Mouse (Mus musculus) c-Kit-positive CD71-positive TER-119-positive erythroid progenitor cells, embryonic 14.5 days (primary cell): ENCODE measurements around the gene Dusp9.

Experiments
- DNase-seq: peaks from one replicate; pipeline ENCODE4 v3.0.0-alpha.2; 2013; ENCODE audit warnings: low spot score

The Dusp9 gene

GRCm38 (mm10) chrX:73639255-73639675, at the start of gene Dusp9:
Gene Dusp9 (plus strand): TSS chrX:73639419.
- DNase-seq: peak; percentile 17

- DNase-seq: peak; percentile 44
Measured at GRCm38 (mm10) chrX:73593212-73593611, 46.0 kb upstream of the Dusp9 start.

GRCm38 (mm10) chrX:73594451-73595121, 44.6 kb upstream of the Dusp9 start:
- DNase-seq: no peak

- DNase-seq: no peak
Measured at GRCm38 (mm10) chrX:73595297-73595938, 43.8 kb upstream of the Dusp9 start.

GRCm38 (mm10) chrX:73601456-73601855, 37.8 kb upstream of the Dusp9 start:
- no peak for DNase-seq

- no peak for DNase-seq
Measured at GRCm38 (mm10) chrX:73613665-73614064, 25.6 kb upstream of the Dusp9 start.

- no peak for DNase-seq
Measured at GRCm38 (mm10) chrX:73615876-73616275, 23.3 kb upstream of the Dusp9 start.

GRCm38 (mm10) chrX:73619401-73619800, 19.8 kb upstream of the Dusp9 start:
- DNase-seq: no peak

- no peak for DNase-seq
Measured at GRCm38 (mm10) chrX:73619890-73620289, 19.3 kb upstream of the Dusp9 start.

- DNase-seq: no peak
Measured at GRCm38 (mm10) chrX:73626981-73627380, 12.2 kb upstream of the Dusp9 start.

GRCm38 (mm10) chrX:73635425-73635824, 3.8 kb upstream of the Dusp9 start:
- no peak for DNase-seq

- no peak for DNase-seq
Measured at GRCm38 (mm10) chrX:73637415-73637814, 1.8 kb upstream of the Dusp9 start.

GRCm38 (mm10) chrX:73639901-73640469, 766 bp downstream of the Dusp9 start:
- no peak for DNase-seq

- no peak for DNase-seq
Measured at GRCm38 (mm10) chrX:73645121-73645520, 5.9 kb downstream of the Dusp9 start.

- no peak for DNase-seq
Measured at GRCm38 (mm10) chrX:73650869-73651268, 11.7 kb downstream of the Dusp9 start.

- DNase-seq: no peak
Measured at GRCm38 (mm10) chrX:73653392-73653791, 14.2 kb downstream of the Dusp9 start.

GRCm38 (mm10) chrX:73654177-73654576, 15.0 kb downstream of the Dusp9 start:
- DNase-seq: peak; percentile 56

- peak; percentile 11 for DNase-seq
Measured at GRCm38 (mm10) chrX:73655529-73655928, 16.3 kb downstream of the Dusp9 start.

- no peak for DNase-seq
Measured at GRCm38 (mm10) chrX:73658391-73658790, 19.2 kb downstream of the Dusp9 start.

GRCm38 (mm10) chrX:73658936-73659574, 19.8 kb downstream of the Dusp9 start:
- DNase-seq: no peak

- no peak for DNase-seq
Measured at GRCm38 (mm10) chrX:73659575-73660283, 20.5 kb downstream of the Dusp9 start, which contains the start of gene Pnck. Gene Pnck (minus strand): TSS chrX:73660117.

GRCm38 (mm10) chrX:73660284-73660665, 21.1 kb downstream of the Dusp9 start:
- no peak for DNase-seq
